Mouse (Mus musculus): ENCODE measurements around the gene Olfr435.
"Not testable (repeated sequence)": the region's sequence is repeated elsewhere in the genome, so short reads cannot be mapped to it uniquely, and the experiment has no call there.

Olfr435 gene

DNA sequence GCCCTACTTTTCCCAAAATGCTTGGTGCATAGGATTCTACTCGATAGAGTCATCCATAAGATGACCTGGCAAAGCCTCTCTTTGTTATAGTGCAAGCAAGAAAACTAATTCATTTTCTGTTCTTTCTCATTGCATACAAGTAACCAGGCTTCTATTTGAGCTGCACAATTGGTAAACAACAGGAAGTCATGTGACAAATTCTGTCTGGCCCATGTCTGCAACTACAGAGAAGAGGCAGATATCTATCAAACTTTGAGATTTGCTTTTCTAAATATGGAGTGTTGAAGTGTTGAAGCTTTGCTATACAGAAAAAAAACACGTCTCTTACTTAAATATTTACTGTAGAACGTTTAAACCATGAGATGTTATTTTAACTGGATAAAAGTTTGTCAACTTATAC is 1.1 kb downstream of the Olfr435 start:
- no peaks in the 10 kb centered on the region for H3K4me1 ChIP-seq (replicated peaks; ENCODE audit: low read depth, low read length)
- H3K4me3 ChIP-seq (replicated peaks; ENCODE audit: low read length): no peak overlapping the region
- H3K9me3 ChIP-seq (ENCODE audit: low read length): no peaks in the 10 kb centered on the region
- H3K27me3 ChIP-seq (ENCODE audit: insufficient read depth, low read length): no peaks in the 10 kb centered on the region
- no peak for TF ChIP-seq CTCF (conservative IDR thresholded peaks at IDR 0.05; ENCODE audit: low read length)
- TF ChIP-seq NANOG (IDR thresholded peaks at IDR 0.05; ENCODE audit: borderline replicate concordance, low read length): no peak
- no peak for TF ChIP-seq POU5F1 (IDR thresholded peaks at IDR 0.05; ENCODE audit: borderline replicate concordance, low read length)
- no peaks in the 10 kb centered on the region for H3K36me3 ChIP-seq (ENCODE audit: insufficient read depth, low read length)

DNA sequence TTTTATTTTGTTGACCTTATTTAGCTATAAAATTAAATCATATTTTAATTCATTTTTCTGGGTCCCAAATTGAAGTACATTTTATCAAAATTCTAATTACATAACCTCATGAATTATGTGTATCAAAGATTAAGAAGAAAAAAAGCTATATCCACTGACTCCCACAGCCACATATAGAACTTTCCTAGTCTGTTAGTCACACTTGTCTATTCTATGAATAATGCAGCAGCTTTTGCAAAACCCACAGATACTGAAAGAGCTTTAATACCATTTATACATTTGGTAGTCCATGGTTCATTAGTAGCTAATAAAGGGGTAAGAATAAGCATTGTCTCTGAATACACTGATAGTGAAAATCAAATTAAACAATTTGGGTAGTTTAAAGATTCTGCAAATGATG is 5.8 kb downstream of the Olfr435 start:
- TF ChIP-seq NANOG (IDR thresholded peaks at IDR 0.05; ENCODE audit: borderline replicate concordance, low read length) (no peak), CTCF (conservative IDR thresholded peaks at IDR 0.05; ENCODE audit: low read length) (no peak), POU5F1 (IDR thresholded peaks at IDR 0.05; ENCODE audit: borderline replicate concordance, low read length) (no peak)
- no peaks in the 10 kb centered on the region for H3K27me3 ChIP-seq (ENCODE audit: insufficient read depth, low read length)

DNA sequence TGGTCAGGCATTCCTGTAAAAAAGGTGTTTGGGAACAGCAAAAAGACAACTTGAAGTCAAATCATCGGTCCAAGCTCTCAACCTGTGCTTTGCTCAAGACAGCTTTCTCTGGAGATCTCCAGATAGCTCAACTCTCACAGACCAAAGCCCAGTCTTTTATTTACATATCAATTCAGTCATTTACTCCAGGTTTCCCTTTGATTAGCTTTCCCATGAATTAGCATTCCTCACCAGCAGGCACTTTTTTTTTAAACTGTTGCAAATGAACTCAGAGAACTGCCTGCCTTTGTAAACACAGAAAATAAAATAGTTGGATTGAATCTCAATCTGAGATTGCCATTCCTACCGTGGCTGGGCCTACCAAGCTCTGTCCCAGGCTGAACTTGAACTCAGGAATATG is 8.4 kb downstream of the Olfr435 start:
- Histone ChIP-seq H3K4me1 (replicated peaks; ENCODE audit: low read depth, low read length) (no peaks in the 10 kb centered on the region), H3K9me3 (ENCODE audit: low read length) (peaks cover 9% of the 10 kb centered on the region; the same call in 1 of the 2 replicates), H3K27me3 (ENCODE audit: insufficient read depth, low read length) (no peaks in the 10 kb centered on the region), H3K36me3 (ENCODE audit: insufficient read depth, low read length) (no peaks in the 10 kb centered on the region), H3K4me3 (replicated peaks; ENCODE audit: low read length) (no peak overlapping the region)
- TF ChIP-seq NANOG (IDR thresholded peaks at IDR 0.05; ENCODE audit: borderline replicate concordance, low read length) (no peak), CTCF (conservative IDR thresholded peaks at IDR 0.05; ENCODE audit: low read length) (no peak), POU5F1 (IDR thresholded peaks at IDR 0.05; ENCODE audit: borderline replicate concordance, low read length) (no peak)

More for the DNA sequence above, 5.8 kb downstream of the Olfr435 start:
- Histone ChIP-seq H3K36me3 (ENCODE audit: insufficient read depth, low read length) (no peaks in the 10 kb centered on the region), H3K9me3 (ENCODE audit: low read length) (peaks cover 9% of the 10 kb centered on the region; the same call in 1 of the 2 replicates), H3K4me3 (replicated peaks; ENCODE audit: low read length) (no peak overlapping the region), H3K4me1 (replicated peaks; ENCODE audit: low read depth, low read length) (no peaks in the 10 kb centered on the region)

DNA sequence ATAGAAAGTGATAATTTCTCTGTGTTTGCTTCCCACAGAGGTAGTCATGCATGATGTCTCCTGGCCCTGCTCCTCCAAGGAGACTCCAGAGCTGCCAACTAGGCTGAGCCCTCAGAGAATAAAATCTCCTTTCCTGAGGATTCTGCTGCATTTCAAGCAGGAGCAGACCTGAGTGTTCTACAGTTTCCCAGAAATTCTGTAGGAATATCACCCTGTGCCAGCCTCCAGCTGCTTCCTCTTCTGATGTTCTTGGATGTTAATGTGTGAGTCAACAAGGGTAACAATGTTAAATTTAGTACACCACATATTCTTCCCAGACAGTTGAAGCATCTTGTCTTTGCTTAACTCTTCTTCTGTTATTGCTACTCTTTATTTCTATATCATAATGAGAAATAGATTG is 15.9 kb downstream of the Olfr435 start, which contains the start of gene Olfr434:
TSS of gene Olfr434 (plus strand) at position 149 of the 400 bp plus-strand sequence.
- not testable (repeated sequence) for H3K4me1 ChIP-seq (replicated peaks; ENCODE audit: low read depth, low read length); H3K9me3 ChIP-seq (ENCODE audit: low read length)

DNA sequence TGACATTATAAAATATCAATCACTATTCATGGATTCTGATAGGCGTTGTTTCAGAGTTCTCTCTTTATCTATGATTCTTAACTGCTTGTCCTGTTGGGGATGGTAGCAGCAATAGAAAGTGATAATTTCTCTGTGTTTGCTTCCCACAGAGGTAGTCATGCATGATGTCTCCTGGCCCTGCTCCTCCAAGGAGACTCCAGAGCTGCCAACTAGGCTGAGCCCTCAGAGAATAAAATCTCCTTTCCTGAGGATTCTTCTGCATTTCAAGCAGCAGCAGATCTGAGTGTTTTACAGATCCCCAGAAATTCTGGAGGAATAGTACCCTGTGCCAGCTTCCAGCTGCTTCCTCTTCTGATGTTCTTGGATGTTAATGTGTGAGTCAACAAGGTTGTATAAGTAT is 34.3 kb downstream of the Olfr435 start, which contains the start of gene Olfr47:
TSS of gene Olfr47 (plus strand) at position 275 of the 400 bp plus-strand sequence.
- not testable (repeated sequence) for H3K9me3 ChIP-seq (ENCODE audit: low read length); H3K27me3 ChIP-seq (ENCODE audit: insufficient read depth, low read length); H3K4me1 ChIP-seq (replicated peaks; ENCODE audit: low read depth, low read length); H3K4me3 ChIP-seq (replicated peaks; ENCODE audit: low read length); H3K36me3 ChIP-seq (ENCODE audit: insufficient read depth, low read length)

More for the DNA sequence above, 15.9 kb downstream of the Olfr435 start, which contains the start of gene Olfr434:
- H3K36me3 ChIP-seq (ENCODE audit: insufficient read depth, low read length); H3K4me3 ChIP-seq (replicated peaks; ENCODE audit: low read length); H3K27me3 ChIP-seq (ENCODE audit: insufficient read depth, low read length): not testable (repeated sequence)

DNA sequence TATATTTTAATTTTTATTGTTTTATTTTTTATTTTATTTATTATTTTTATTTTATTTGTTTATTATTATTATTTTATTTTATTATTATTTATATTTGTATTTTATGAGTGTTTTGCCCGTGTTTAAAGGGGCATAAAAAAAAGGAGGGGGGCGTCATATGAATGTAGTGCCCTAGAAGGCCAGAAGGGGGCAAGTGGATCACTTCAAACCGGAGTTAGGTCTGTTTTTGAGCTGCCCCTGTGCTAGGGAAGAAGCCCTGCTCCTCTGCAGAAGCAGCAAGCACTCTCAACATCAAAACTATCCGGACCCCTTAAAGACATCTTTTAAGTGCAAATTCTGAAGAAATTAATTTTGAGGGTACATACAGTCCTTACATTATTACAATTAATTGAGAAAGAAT is 45.1 kb downstream of the Olfr435 start:
- H3K4me1 ChIP-seq (replicated peaks; ENCODE audit: low read depth, low read length): no peaks in the 10 kb centered on the region
- no peak overlapping the region for H3K4me3 ChIP-seq (replicated peaks; ENCODE audit: low read length)
- H3K27me3 ChIP-seq (ENCODE audit: insufficient read depth, low read length): no peaks in the 10 kb centered on the region
- peak; percentile 45 for TF ChIP-seq CTCF (conservative IDR thresholded peaks at IDR 0.05; ENCODE audit: low read length)
- no peak for TF ChIP-seq POU5F1 (IDR thresholded peaks at IDR 0.05; ENCODE audit: borderline replicate concordance, low read length)
- no peak for TF ChIP-seq NANOG (IDR thresholded peaks at IDR 0.05; ENCODE audit: borderline replicate concordance, low read length)
- H3K36me3 ChIP-seq (ENCODE audit: insufficient read depth, low read length): no peaks in the 10 kb centered on the region
- H3K9me3 ChIP-seq (ENCODE audit: low read length): no peaks in the 10 kb centered on the region

DNA sequence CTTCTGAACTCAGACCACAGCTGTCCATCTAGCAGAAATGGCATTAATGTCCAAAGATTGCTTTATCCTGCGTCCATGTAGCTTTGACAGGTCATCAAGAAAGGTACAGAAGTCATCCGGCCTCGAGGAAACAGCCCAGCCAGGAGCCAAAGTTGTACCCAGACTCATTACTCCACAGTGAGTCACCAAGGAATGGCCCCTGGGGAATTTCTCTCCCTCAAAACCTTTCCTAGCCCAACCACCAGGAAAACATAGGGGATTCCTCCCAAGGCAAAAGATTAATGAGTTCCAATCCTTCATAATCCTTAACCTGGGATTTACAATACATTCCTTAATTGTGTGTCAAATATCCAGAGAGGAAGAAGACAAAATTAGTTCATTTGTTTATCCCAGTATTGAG is 50.5 kb downstream of the Olfr435 start:
- Histone ChIP-seq H3K4me1 (replicated peaks; ENCODE audit: low read depth, low read length) (no peaks in the 10 kb centered on the region), H3K36me3 (ENCODE audit: insufficient read depth, low read length) (no peaks in the 10 kb centered on the region), H3K27me3 (ENCODE audit: insufficient read depth, low read length) (no peaks in the 10 kb centered on the region), H3K4me3 (replicated peaks; ENCODE audit: low read length) (no peak overlapping the region), H3K9me3 (ENCODE audit: low read length) (0 out of 2 replicates have a peak, but pooled peaks cover 4% of the 10 kb centered on the region)
- TF ChIP-seq POU5F1 (IDR thresholded peaks at IDR 0.05; ENCODE audit: borderline replicate concordance, low read length) (no peak), CTCF (conservative IDR thresholded peaks at IDR 0.05; ENCODE audit: low read length) (no peak), NANOG (IDR thresholded peaks at IDR 0.05; ENCODE audit: borderline replicate concordance, low read length) (no peak)

DNA sequence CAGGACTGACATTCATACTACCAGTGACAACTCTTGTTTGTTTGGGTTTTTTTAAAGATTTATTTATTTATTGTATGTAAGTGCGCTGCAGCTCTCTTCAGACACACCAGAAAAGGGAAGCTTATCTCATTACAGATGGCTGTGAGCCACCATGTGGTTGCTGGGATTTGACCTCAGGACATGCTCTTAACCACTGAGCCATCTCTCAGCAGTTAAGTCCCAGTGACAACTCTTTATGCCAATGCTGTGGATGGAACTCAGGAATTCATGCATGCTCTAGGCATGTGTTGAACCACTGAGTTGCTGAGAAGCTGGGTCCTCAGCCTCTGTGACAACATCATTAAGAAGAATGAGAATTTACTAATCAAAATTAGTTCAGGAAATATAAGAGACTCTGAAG is 56.0 kb downstream of the Olfr435 start:
- Histone ChIP-seq H3K4me1 (replicated peaks; ENCODE audit: low read depth, low read length) (no peaks in the 10 kb centered on the region), H3K36me3 (ENCODE audit: insufficient read depth, low read length) (no peaks in the 10 kb centered on the region), H3K9me3 (ENCODE audit: low read length) (0 out of 2 replicates have a peak, but pooled peaks cover 4% of the 10 kb centered on the region), H3K4me3 (replicated peaks; ENCODE audit: low read length) (no peak overlapping the region), H3K27me3 (ENCODE audit: insufficient read depth, low read length) (no peaks in the 10 kb centered on the region; the same call in 1 of the 2 replicates)
- TF ChIP-seq POU5F1 (IDR thresholded peaks at IDR 0.05; ENCODE audit: borderline replicate concordance, low read length): no peak
